Mouse (Mus musculus) heart, postnatal 4 days (tissue): ENCODE data around the gene Vps26c. TPM values are rescaled to one million over a fixed set of nuclear protein-coding genes. Genes with fewer than 3 reads are reported as not detected.

Experiments used
- DNase-seq: peaks from one replicate; pipeline ENCODE4 v3.0.0; 2021
- total RNA-seq, 2 experiments: library from RNA; stranded (reverse); gene quantifications; 2 replicates each; pipeline ENCODE4 v1.2.3; 2021

The Vps26c gene
- total RNA-seq = 10 to 100 TPM; 28.7 to 29.8 TPM

DNA sequence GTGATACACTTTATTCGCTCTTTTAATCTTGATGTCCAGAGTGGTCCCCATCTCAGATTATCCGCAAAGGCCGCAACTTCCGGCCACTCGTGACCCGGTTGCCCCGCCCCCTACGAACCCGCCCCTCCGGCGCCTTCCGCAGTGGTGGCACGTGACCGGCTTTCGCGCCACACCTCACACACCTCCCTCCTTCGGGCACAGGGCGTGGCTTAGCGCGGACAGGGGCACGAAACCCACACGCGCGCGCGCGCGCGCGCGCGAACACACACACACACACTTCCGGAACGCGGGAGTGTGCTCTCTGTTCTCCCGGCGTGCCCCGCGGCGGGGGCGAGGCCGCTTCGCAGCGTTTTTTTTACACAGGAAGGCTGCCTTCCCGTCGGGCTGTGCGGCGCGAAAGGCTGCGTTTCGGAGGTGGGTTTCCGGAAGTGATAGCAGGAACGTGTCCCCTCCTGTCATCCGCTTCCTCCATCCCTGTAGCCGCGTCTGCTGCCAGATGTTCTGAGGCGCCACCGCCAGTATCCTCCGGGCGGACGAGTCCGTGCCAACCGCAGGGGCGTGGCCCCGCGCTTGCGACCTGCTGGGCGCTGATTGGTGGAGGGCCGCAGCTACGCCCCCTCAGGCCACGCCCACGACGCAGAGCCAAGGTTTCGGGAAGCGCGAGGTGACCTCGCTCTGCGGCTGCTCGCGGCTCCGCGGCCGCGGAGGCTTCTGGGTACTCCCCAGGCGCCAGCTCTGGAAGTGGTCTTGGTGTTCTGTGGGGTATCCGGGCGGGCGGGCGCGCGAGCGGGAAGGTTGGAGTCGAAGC, at the start of gene Vps26c:
Vps26c (minus strand) TSS at position 487 of the 808 bp plus-strand sequence.
- peak; percentile 98 for DNase-seq

DNA sequence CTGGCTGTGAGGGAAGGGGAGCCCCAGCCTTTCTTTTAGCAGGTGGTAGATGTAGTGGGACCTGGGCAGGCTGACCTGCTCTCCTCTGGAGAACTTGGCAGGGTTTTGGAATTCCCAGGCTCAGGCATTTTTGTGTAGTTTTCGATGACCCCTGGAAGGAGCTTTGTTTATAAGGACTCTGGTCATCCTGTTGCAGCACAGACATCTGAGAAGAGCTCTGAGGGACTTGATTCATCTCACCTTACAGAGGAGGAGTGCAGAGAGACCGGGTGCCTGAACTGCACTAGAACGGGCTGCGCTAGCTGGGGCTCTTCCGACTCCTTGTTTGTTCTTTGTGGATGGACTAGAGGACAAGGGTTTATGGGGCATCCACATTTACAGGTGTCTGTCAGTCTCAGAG, 49.1 kb upstream of the Vps26c start:
- no peak for DNase-seq

DNA sequence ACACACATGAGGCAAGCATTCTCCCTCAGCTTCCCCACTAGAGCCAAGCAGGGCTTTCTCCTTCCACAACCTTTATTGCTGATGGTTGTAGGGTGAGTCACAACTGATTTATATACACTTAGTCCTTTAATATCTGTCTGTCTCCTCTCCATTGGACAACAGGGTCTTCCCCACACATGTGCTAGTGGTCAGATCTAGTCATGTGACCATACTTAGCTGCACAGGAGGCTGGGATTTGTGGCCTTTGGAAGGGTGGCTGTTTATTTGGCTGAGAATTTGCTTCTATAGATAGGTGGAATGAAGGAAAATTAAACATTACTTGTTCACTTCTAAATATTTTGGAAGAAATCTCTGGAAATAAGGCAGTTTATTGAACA, 48.1 kb upstream of the Vps26c start:
- DNase-seq = no peak

DNA sequence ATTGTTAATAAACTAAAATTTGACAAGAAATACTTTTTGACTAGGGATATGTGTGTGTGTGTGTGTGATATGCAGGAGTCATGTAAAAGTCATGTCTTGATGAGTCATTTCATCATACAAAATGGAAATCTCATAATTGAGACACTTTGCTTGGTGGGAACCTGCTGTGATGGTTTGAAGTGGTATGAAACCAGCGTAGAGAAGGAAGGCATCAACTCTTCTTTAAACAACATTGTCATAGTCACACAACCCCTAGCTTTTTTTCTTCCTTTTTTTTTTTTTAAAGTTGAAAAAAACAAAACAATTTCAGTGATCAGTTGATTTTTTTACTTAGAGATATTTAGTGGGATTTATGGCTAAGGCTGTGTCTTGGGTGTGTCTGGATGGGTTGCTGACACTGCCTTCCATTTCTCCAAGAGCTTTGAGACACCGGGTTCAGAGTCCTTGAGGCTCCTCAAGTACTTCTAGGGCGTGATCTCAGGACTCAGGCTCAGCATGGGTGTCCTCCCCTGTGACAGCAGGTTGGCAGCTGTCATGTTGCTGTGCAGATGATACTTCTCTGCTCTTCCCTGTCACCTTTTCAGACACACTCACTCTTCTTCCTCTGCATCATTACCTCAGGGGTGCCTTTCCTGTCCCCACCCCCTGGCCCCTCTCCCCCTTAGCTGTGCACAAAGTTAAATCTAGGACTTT, 47.5 kb upstream of the Vps26c start:
- DNase-seq = no peak

DNA sequence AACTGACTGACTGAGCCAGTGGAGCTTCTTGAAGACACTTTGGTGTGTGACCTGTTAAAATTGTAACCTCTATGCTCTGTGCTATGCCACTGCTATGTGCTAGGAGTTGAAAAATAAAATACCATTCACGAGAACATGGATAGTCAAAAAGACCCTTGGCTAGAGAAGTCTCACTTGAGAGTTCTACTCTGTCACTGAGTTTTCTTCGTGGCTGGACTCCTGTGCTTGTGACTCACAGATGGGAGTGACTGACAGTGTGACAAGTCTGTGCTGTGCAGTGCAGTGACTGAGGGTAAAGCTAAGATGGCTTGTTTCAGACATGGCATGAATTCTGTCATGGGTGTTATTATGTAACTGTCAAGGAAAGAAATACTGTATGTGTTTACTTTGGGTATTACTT, 45.8 kb upstream of the Vps26c start:
- DNase-seq = no peak

DNA sequence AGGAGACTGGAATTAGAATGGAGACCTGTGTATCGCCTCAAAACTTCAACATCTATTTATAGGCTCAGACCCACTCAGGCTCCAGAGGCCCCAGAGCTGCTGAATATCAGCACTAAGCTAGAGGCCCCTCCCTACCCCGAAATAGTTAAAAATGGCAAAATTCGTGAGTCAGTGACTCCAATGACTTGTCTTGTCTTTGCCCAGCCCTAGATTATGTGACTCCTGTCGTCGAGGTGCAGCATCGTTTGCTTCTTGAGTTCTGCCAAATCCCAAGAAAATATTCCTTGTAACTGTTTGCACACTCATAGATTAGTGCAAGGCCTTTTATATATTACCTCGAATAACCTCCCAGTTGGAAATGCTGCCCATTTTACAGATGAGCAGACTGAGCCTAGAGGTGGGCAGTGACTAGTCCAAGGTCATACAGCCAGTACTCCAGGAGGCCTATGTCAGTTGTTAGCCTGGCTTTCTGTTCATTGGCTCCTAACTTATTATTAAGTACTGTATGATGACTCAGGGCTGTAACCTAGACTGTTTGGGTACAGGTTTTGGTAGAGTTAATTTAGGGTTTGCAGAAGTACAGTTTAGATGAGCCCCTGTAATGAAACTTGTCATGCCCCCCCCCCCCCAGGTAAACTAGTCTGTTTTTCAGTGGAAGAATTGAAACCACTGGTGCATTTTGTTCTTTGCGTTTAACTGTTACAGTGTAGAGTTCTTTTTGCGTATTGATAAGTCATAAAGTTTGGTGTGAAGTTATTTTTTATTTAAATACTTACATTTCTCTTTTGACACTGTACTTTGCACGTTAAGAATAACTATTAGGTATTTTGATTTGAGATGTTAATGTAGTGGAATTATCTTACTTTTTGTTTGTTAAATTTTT, 44.7 kb upstream of the Vps26c start:
- no peak for DNase-seq

DNA sequence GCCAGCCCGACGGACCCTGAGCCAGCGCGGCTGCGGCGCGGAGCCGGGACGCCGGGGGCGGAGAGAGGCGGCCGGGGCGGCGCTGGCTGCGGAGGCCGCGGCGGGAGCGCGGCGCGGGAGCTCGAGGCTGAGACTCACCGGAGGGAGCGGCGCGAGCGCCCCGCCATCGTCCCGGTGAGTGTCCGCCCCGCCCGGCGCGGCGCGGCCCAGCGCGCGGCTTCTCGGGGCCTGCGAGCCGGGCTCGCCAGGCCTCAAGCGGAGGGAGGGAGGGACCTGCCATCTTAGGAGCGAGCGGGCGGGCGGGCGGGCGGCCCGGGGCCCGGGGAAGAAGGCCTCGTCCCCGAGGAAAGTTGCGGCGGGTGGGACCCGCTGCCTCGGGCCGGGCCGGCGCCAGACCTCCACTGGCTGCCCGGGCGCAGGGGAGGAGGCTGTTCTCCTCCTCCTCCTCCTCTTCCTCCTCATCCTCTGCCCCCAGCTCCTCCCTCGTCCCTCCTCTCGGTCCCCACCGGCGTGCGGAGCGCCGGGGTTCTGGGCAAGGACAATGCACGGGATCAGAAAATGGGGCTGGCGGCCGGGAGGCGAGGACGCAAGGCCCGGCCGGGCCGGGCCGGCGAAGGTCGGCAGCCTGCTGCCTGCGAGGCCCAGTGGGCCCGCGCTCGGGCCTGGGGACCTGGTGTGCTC, 43.9 kb upstream of the Vps26c start:
- DNase-seq = peak; percentile 69

DNA sequence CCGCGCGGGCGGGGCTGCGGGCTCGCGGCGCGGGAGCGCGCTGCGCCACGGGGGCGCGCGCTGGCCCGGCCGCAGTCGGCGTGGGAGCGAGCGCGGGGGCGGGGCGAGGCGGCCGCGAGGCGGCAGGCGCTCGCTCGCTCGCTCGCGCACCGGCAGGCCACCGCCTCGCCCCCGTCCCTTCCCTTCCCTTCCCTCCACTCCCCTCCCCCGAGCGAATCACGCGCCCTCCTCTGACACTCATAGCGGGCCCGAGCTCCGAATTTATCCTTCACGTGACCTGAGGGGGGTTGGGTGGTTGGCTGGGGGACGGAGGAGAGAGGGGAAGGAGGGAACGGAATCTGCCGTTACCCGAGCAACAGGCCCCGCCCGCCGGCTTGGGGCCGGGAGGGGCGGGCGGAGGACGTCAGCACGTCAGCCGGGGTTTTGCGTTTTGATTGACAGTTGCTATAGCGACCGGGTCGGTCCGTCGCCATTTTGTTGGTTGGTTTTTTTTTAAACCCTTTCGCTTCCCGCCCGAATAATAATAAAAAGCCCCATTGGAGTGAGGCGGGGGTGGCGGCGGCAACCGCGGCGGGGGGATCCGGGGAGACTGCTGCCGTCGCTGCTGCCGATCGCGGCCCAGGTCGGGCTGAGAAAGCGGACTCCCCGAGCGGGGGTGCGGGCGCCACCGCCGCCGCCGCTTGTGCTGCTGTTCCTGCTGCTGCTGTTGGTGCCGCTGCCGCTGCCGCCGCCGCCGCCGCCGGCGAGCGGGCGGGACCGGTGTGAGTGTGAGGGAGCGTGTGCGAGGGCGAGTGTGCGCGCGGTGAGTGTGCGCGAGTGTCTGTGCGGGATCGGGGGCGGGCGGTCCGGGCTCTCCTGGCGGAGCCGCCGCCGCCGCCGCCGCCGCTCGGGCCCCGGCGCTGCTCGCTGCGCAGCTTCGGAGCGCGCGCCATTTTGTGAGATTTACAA, 42.9 kb upstream of the Vps26c start, which contains the start of gene Dyrk1a:
Dyrk1a (plus strand) TSS at position 782 of the 948 bp plus-strand sequence.
- DNase-seq = peak; percentile 99

DNA sequence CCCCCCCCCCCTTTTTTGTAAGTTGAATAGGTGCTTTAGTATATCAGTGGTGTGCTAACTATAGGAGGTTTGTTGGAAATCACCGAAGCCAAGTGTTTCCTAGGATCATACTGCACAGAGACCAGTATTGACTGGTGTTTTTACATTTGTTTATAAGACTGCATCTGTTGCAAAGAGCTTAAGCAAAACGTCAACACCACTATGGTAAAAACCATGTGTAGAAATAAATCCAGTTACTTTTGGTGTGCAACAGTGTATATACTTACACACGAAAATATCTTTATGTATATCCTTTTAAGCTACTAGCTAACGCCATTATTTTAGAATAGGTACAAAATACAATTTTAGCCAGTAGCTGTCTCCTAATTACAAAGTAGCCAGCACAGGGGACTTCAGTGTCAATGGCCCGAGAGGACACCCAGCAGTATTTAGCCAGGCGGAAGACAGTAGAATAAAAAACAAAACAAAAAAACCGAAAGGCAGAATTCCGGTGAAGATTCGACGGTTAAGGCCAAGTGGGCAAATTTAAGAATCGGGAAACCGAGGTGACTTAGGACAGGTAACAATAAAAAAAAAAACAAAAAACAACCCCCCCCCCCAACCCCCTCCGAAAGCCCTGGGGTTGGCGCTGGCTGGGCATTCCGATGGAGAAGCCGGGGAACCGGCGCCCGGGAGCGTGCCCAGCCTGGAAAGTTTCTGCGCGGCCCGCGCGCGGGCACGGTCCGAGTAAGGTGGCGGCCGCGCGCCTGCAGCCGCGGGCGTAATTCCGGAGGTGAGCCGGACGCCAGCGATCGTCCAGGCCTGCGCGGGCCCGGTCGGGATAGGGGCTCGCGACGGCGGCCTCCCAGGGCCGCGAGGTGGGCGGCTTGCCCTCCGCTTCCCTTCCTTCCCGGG, 42.0 kb upstream of the Vps26c start:
- DNase-seq = peak; percentile 87

DNA sequence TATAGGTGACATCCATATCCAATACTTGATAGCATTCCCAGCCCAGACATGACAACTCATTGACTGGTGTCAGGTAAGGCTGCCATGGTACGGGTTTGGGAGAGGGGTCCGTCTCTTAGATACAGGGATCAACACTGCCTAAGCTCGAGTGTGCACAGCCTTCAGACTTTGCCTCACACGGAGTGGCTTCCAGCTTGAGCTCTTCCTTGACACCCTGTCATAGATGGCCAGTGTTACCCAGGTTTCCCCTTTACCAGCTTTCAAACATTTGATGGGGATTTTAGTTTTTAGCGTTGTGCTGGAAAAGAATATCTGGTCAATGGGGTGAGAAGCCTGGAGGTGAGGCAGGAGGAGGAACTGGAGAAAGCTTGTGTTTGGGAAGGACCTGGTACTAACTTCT, 41.1 kb upstream of the Vps26c start:
- no peak for DNase-seq

DNA sequence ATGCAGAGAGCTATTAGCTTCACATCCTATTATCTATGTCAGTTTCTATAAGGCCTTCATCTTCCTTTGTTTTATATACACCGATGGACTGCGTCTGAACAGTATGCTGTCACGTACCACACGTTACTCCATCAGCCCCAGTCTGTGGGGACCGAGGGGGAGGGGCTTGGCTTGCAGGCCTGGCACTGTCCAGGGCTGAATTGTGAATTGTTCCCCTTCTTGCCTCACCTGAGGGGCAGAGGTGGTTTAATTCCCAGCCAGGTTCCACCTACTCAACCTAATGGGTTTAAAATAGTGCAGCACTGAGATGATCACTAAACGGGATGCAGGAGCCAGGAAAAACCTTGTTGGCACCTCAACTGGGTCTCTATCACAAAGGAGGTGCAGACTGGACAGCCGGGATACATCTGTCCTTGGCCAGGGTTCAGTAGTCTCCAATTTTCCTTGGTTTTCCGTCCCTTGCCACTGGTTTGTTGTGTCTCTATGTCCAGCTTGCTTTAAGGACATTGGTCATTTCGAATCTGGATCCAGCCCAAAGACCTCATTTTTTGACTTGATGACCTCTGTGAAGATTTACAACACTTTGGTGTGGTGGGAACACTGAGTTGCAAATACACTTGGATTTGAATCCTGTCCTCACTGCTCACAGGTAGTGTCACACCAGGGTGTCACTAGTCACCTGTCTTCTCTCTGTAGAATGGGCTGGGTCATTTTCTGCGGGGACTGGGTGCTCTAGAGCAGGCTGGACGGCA, 40.4 kb upstream of the Vps26c start:
- no peak for DNase-seq

DNA sequence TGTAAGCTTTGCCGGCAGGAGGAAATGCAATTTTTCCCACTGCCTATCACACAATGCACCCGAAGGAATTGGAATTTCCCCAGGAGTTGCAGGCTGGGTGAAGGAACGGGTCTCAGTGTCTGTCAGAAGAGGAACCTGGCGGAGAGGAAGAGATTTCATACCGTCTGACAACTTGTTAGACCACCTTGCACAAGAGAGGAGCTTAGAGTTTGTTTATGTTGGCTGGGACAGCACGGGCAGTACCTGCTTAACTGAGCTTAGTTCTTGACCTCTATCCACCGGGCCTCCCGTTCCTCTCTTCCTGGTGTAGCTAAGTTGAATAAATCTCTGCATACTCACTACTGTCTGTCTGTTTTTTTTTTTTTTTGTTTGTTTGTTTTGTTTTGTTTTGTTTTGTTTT, 39.5 kb upstream of the Vps26c start:
- no peak for DNase-seq

DNA sequence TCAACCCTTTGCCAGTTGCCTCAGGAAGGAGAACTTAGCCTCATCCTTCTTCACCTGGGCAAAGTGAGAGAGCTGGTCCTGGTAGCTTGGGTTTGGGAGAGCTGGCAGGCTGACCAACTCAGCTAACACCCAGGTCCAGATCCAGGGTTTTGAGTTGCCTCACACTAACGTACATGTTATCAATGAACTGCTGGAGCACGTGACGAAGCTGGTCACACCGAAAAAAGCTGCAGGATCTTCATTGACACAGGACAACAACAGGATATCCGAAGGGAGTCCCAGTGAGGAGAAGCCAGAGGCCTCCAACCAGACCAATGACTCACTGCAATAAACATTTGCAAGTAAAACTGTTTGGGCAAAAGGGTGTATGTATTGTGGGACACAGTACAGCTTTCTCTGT, 34.0 kb upstream of the Vps26c start:
- no peak for DNase-seq

DNA sequence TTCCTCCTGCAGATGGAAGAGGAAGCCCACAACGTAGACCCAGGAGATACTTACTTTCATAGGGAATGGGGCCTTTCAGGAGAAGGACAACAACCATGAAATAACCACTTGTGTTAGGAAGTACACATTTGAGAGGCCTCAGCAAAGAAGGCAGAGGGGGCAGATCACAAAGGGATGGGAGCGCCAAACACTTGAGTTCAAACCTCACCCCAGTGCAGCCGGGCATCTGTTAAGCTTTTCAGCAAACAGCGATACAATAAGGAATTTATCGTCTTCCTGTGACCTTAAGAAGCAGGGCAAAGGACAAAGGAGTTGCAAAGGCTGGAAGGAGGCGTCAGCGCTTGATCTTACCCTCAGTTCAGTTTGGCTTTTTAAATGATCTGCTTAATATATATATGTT, 33.2 kb upstream of the Vps26c start:
- no peak for DNase-seq

DNA sequence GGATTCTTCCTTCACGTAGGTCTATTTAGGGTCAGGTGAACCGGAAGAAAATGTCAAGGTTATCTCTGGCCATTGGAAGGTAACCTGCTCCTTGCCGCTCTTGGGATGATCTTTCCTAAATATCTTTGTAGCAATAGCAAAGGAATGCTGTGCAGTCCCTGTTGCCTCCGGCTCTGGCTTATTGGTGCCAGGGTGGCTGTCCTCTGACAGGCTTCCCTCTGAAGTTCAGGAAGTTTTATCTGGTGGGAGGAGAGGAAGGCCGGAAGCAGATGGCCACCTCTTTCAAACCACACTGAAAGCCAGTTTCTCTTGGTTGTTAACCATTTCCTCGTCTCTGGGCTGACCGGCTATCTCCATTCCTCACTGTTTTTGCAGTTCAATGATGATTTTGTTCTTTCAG, 32.7 kb upstream of the Vps26c start:
- peak; percentile 43 for DNase-seq

DNA sequence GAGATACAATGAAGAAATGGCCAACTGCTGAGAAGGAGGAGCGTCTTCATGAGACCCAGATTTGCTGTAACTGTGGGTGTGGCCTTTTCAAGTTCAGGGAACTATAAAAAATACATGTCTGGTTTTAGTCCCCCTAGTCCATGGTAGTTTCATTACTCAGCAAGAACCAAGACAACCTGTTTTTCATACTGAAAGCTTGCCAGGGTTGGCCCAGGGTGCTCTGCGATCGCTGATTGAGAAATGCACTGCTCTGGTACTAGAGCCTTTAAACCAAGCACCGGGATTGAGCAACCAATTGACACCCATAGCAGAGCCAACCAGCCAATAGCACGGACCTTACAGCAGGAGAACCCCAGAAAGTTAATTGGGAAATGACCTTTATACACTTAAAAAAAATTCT, 29.6 kb upstream of the Vps26c start:
- no peak for DNase-seq

DNA sequence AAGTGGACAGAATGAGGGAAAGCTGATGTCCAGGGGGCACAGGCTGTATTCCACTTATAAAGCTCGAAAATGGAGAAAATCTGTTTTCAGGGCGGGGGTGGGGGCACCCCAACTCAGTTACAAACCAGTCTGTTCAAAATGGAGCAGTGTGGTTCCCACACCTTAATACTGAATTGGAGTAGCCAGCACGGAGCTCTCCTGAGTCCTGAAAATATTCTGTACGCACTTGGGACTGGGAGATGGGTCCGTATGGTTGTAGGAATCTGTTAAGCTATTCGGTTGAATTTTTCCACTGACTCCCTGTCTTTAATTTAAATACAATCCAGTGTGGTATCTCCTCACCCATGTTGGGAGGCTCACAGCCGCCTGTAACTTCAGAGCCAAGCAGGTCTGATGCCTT, 28.7 kb upstream of the Vps26c start:
- DNase-seq = no peak

DNA sequence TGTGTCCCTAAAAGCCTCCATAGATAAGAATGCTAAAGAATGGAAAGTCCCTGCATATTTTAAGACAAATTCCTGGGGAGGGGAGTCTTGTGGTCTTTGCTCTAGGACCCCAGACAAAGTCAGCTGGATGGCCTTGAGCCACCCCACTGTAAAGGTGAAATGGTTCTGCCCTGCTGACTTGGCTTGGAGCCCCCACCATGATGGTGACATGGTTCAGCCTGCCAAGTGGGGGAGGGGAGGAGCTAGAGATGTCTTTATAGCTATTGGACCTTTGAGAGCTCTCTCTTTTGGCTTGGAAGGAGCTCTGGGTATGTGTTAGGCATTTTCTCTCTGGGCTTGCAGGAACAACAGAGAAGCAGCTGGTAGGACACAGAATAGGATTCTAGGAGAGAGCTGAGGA, 25.3 kb upstream of the Vps26c start:
- DNase-seq = peak; percentile 75

DNA sequence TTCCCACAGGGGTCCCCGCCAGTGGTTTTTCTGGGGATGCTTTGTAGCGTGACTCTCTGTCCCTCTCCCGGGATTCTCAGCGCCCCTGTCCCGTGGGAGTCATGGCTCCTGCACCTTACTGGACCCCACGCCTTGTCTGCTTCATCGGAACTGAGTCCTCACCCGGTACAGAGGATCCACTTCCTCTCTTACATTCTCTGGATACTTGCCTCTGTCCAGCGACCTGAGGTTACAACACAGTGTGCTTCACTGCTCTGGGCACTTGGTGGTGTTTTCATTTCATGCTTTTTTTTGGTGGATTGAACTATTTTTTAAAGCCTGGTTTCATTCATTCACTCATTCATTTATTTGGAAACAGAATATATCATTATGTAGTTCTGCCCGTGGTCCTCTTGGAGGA, 23.2 kb upstream of the Vps26c start:
- DNase-seq = no peak
